Mouse (Mus musculus) erythroblast, embryonic 14.5 days (primary cell): ENCODE data around the gene Hpf1.

Source experiments
- GATA1 ChIP-seq: IDR thresholded peaks from 2 replicates; pipeline ENCODE4 v1.6.1; 2012; ENCODE audit warnings: low read length, inconsistent platforms, mixed read lengths
- TAL1 ChIP-seq: IDR thresholded peaks from 3 replicates; pipeline ENCODE4 v1.6.1; 2012; ENCODE audit warnings: low read length, inconsistent platforms, mixed read lengths

GRCm38 (mm10) chr8:60858911-60859476 is 31.2 kb upstream of the Hpf1 start:
- no peak for TF ChIP-seq TAL1
- no peak for TF ChIP-seq GATA1
